Mouse (Mus musculus) heart, embryonic 11.5 days (tissue): Measurements from ENCODE around the gene Tmem266. TPM values are rescaled to one million over a fixed set of nuclear protein-coding genes. Genes with fewer than 3 reads are reported as not detected.

ENCODE experiments used
- ATAC-seq: fragments of 200-750 bp; cut with Nextera tagmentation; replicated peaks from 2 replicates; pipeline ENCODE4 v1.8.0; 2017; ENCODE audit warnings: moderate library complexity; ENCODE audit not compliant: insufficient number of reproducible peaks, low FRiP score, low TSS enrichment
- H3K27ac ChIP-seq: fragments of 300-500 bp; sonication (generic); 2 replicates; pipeline ENCODE4 v1.5.1; 2014; ENCODE audit warnings: mild to moderate bottlenecking, low read depth, low read length
- H3K27me3 ChIP-seq: fragments of 300-500 bp; sonication (generic); 2 replicates; pipeline ENCODE4 v1.6.1; 2014; ENCODE audit warnings: mild to moderate bottlenecking, low read length, mixed read lengths; ENCODE audit not compliant: control insufficient read depth, insufficient read depth
- H3K36me3 ChIP-seq: fragments of 300-500 bp; sonication (generic); 2 replicates; pipeline ENCODE4 v1.6.1; 2014; ENCODE audit warnings: mild to moderate bottlenecking, low read length, moderate library complexity, mixed read lengths; ENCODE audit not compliant: control insufficient read depth, insufficient read depth
- H3K4me1 ChIP-seq: fragments of 300-500 bp; sonication (generic); 2 replicates; pipeline ENCODE4 v1.6.1; 2014; ENCODE audit warnings: low read length; ENCODE audit not compliant: control insufficient read depth, insufficient read depth
- H3K4me2 ChIP-seq: fragments of 300-500 bp; sonication (generic); 2 replicates; pipeline ENCODE4 v1.6.1; 2014; ENCODE audit warnings: mild to moderate bottlenecking, moderate library complexity
- H3K4me3 ChIP-seq: fragments of 300-500 bp; sonication (generic); 2 replicates; pipeline ENCODE4 v1.5.1; 2014; ENCODE audit warnings: low read depth, low read length
- H3K9ac ChIP-seq: fragments of 300-500 bp; sonication (generic); 2 replicates; pipeline ENCODE4 v1.6.1; 2014; ENCODE audit warnings: mild to moderate bottlenecking, low read depth, low read length, moderate library complexity
- H3K9me3 ChIP-seq: fragments of 300-500 bp; sonication (generic); replicated peaks from 2 replicates; pipeline ENCODE4 v1.6.1; 2016; ENCODE audit warnings: low read length; ENCODE audit not compliant: control insufficient read depth
- WGBS: fragments of 180-500 bp; shearing (Covaris S2); extraction: QIAGEN DNeasy Blood & Tissue Kit; methylation state at CpG from one replicate; pipeline ENCODE4 v1.1.7; 2014; ENCODE audit not compliant: insufficient replicate concordance; 5-methylcytosine and 5-hydroxymethylcytosine counted together
- polyA plus RNA-seq: library from polyadenylated mRNA; unstranded; fragments of >200 nt; fragmentation: Nextera tagmentation; extraction: Ambion mirVana; gene quantifications from 2 replicates; pipeline ENCODE4 v1.2.1, GENCODE M21; 2014

Tmem266 gene
- polyA plus RNA-seq, 1 experiment from 2014 or later, result 0.09 TPM

DNA sequence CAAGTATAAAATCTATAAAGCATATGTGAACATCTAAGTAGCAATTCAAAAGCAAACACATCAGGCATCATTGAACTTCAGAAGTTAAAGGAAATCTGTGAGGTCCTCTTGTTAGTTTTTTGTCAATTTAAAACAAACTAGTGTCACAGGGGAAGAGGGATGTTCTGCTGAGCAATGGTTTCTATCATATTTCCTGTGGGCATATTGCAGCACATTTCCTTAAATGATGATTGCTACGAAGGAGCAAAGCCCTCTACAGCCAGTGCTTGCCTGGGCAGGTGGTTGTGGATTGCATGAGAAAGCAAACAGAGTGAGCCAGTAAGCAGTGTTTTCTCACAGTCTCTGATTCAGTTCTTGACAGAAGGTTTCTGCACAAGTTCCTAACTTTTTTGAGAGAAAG is 149.4 kb downstream of the Tmem266 start:
- H3K4me2 ChIP-seq, result no peak overlapping the region
- no peaks in the 10 kb centered on the region for H3K27me3 ChIP-seq
- no peak overlapping the region for H3K4me3 ChIP-seq
- 62% methylated on average over 1 of the region's 1 CpGs for WGBS
- ATAC-seq, result no peak
- H3K9ac ChIP-seq, result no peak overlapping the region
- H3K9me3 ChIP-seq, result no peaks in the 10 kb centered on the region
- H3K36me3 ChIP-seq, result 0 out of 2 replicates have a peak, but pooled peaks cover 3% of the 10 kb centered on the region
- H3K4me1 ChIP-seq, result no peaks in the 10 kb centered on the region
- H3K27ac ChIP-seq, result no peak overlapping the region

DNA sequence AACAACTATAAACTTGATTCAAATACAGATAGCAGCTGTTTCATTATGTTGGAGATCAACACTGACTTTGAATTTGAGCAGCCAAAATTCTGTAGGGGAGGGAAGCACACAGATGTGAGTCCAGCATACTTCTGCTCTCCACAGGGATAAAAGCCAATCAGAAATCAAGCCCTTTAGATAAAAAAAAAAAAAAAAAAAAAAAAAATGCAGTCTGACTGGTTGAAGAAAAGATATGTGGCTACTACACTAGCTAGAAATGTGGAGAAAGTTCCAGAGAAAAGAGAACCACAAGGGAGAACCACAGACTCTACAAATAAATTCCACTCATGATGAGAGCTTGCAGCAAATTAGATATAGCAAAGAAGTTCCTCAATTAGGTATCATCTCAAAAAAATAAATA is 152.0 kb downstream of the Tmem266 start:
- no peak overlapping the region for H3K27ac ChIP-seq
- no peak for ATAC-seq
- no peak overlapping the region for H3K9ac ChIP-seq
- no peaks in the 10 kb centered on the region for H3K27me3 ChIP-seq
- H3K9me3 ChIP-seq, result no peaks in the 10 kb centered on the region
- no peaks in the 10 kb centered on the region for H3K4me1 ChIP-seq
- H3K4me2 ChIP-seq, result no peak overlapping the region
- H3K36me3 ChIP-seq, result 0 out of 2 replicates have a peak, but pooled peaks cover 3% of the 10 kb centered on the region
- H3K4me3 ChIP-seq, result no peak overlapping the region

DNA sequence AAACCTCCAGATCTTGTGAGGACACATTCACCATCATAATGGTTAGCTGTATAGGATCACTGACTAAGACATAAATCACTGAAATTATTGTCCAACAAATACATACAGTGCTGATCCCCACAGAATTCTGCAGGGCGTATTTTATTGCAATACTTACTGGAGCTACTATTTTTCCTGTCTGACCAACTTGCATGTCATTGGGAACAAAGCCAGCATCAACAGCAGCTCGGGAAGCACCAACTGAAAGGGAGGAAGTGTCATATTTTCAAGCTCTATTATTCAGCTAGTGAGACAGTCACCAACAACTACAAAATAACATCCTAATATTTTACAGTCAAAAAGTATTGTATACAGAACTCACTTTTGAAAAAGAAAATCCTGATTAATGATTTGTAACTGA is 155.4 kb downstream of the Tmem266 start:
- Histone ChIP-seq H3K27ac (no peak overlapping the region), H3K27me3 (no peaks in the 10 kb centered on the region), H3K9ac (no peak overlapping the region), H3K36me3 (0 out of 2 replicates have a peak, but pooled peaks cover 3% of the 10 kb centered on the region), H3K4me1 (no peaks in the 10 kb centered on the region), H3K4me2 (no peak overlapping the region), H3K9me3 (no peaks in the 10 kb centered on the region), H3K4me3 (no peak overlapping the region)
- no peak for ATAC-seq
- 68% methylated on average over 2 of the region's 2 CpGs for WGBS

Other genes with a start within 250 kb of the Tmem266 start
- gene Ube2q2, start 178.1 kb upstream of the Tmem266 start, polyA plus RNA-seq, result 29.1 and 34.3 TPM in 2 replicates
- 64.5 and 75.5 TPM in 2 replicates for gene Fbxo22, start 118.0 kb upstream of the Tmem266 start, polyA plus RNA-seq
- 1.2 and 1.4 TPM in 2 replicates for gene Nrg4, start 69 bp upstream of the Tmem266 start, polyA plus RNA-seq
- gene Etfa, start 185.3 kb downstream of the Tmem266 start, polyA plus RNA-seq, result 283 and 296 TPM in 2 replicates
- 0.69 and 2.1 TPM in 2 replicates for gene Isl2, start 211.8 kb downstream of the Tmem266 start, polyA plus RNA-seq